Mouse (Mus musculus): ENCODE results near the gene Kpna7.
"Not testable (repeated sequence)": the region's sequence is repeated elsewhere in the genome, so short reads cannot be mapped to it uniquely, and the experiment has no call there.

Gene Kpna7

DNA sequence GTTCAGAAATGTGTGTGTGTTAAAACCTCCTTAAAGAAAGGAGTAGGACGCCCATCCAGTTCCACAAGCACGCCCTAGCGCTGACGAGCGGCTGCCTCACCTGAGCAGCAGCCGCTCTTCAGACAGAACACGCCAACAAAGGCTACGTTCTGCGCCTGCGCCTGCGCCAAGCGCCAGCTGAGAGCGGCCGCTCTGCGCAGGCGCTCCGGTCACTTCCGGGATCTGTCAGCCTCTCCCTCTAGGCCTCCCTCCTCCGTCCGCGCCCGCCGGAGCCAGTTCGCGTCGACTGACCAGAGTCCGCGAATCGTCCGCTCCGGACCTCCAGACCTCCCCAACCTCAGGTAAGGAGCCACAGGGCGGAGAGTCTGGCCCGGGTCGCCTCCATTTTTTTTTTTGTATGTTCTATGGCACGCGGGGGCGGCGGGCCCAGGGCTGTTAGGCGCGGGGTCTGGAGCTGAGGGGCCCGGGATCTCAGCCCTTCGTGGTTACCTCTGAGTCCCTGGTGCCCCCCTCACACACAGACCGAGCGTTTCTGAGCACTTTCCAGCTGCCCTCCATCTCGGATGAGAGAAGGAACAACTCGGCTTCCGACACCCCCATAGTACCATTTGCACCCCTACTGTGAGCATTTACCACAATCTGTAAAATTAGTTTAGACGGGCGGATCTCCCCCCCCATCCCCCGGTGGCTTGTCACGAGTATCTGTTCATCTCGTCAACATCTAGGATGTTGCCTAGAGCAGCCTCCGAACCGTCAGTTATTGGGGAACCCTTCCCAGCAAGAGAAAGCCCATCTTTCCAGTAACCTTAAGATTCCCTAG, at the start of gene Kpna7, which contains the start of gene Arpc1a:
Gene Kpna7, minus strand, starts transcription at position 399 of the 820 bp plus-strand sequence.
Gene Arpc1a, plus strand, starts transcription at position 199 of the 820 bp plus-strand sequence.
- peak; percentile 92 for DNase-seq (ENCODE audit: low read depth, low spot score)

DNA sequence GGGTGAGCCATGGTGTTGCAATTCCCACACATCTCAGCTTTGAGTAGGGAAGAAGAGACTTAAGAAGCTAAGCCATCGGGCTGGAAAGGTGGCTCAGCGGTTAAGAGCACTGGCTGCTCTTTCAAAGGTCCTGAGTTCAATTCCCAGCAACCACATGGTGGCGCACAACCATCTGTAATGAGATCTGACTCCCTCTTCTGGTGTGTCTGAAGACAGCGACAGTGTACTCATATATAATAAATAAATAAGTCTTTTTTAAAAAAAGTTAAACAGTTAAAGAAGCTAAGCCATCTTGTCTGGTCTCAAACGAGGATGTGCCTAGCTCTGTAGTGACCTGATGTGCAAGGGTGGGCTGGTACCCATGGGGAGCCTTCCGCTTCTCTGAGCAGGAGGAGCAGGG, 49.4 kb upstream of the Kpna7 start:
- DNase-seq (ENCODE audit: low read depth, low spot score), result not testable (repeated sequence)

DNA sequence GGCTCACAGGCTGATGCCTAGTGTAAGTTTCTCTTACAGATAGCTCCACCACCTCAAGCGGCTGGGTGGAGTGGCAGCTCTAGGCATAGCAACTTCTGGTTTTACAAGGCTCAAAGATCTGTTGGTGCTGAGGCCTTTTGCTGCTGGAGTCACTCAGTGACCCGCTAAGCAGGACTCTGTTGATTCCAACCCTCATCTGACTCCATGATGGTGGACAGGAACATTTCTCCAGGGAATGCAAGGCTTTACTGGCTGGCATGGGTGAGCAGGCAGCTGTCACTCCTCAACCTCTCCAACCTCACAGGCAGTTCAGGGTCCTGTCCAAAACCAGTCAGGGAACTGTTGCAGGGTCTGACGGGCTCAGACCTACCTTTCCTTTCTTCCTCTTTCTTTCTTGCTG, 47.2 kb upstream of the Kpna7 start:
- DNase-seq (ENCODE audit: low read depth, low spot score), result no peak

DNA sequence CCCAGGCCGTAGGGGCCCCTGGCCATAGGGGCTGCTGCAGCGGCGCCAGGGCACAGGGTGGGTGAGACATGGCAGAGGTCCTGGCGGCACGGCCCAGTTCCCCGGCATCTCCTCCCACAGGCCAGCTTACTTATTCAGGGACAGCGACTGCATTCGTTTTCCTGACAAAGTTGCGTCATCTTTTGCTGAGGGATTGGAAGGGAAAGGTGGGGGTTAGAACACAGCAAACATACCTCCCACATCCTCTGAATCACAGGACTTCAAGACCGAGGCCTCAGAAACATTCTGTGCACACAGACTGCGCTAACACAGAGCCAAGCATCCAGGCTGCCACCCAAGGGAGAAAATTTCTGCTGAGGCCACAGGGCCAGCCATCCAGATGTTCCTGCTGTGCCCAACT, 46.4 kb upstream of the Kpna7 start:
- DNase-seq (ENCODE audit: low read depth, low spot score), result no peak

DNA sequence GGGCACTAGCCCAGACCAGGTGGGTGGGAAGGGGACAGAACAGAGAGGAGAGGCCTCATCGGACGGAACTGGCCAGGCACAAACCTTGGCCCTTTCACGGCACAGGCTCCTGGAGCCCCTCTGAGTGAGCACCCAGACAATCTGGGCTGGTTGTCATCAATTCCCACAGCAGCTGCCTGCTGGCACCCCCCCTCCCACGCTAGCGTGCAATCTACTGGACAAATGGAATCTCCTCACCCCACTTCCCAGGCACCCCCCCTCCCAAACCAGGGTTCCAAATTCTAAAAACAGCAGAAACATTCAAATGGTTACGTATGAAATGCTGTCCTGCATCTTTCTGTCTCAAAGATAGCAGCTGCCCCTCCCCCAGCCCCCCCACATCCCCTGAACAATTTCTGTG, 45.9 kb upstream of the Kpna7 start:
- DNase-seq (ENCODE audit: low read depth, low spot score), result not testable (repeated sequence)

DNA sequence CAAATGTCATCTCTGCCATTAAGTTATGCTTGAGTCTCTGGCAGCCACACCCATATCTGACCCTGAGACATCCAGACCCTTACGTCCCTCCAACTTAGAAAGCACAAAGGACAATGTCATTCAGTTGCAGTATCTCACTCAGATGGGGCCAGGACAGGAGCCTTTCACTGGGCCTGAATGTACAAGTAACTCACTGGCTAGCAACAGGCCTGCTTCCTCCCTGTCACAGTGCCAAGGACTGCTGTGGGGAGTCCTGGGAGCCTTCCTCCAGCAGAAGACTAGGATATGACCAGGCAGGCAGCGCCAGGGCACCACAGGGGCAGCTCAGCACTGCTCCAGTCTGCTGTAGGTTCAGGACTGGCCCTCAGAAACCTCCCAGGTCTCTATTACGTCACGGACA, 45.3 kb upstream of the Kpna7 start:
- DNase-seq (ENCODE audit: low read depth, low spot score), result no peak

DNA sequence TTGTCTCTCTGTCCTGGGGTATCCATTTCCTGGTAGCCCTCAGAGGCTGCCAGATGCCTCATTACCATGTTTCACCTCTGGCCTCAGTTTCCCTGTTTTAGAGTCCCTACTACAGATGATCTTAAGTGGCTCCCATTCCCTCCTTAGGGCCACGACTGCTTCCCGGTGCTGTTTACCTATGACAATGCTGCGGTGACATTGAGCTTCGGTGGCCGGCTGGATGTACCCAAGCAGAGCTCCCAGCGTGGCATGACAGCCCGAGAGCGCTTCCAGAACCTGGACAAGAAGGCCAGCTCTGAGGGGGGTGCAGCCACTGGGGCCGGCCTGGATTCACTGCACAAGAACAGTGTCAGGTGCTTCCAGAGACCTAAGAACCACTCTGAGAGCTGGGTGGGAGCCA, 42.8 kb upstream of the Kpna7 start:
- no peak for DNase-seq (ENCODE audit: low read depth, low spot score)

DNA sequence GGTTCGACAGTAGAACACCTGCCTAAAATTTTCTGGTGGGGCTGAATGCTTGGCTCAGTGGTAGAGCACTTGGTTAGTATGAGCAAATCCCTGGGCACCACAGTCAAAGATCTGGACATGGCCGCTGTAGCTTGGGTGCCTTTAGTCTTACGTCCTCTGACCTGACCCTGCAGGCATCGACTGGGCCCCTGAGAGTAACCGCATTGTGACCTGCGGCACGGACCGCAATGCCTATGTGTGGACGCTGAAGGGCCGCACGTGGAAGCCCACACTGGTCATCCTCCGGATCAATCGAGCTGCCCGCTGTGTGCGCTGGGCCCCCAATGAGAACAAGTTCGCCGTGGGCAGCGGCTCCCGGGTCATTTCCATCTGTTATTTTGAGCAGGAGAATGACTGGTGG, 39.6 kb upstream of the Kpna7 start:
- no peak for DNase-seq (ENCODE audit: low read depth, low spot score)

DNA sequence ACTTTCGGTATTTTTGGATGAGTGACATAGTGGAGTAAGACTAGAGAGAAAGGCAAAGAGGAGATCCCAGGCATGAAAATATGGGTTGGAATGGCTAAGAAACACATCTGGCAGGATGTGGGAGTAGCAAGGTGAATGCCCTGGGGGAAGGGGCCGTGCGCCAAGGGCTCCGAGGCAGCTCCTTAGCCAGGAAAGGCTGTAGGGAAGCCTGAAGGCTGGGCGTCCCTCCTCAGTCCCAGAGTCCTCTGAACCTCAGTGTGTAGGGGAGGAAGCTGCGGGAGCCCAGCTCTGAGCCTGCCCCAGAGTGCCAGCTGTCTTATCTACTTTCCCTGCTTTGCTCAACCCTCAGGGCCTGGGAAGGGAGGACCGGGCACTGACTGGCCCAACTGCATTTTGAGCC, 37.1 kb upstream of the Kpna7 start:
- no peak for DNase-seq (ENCODE audit: low read depth, low spot score)

DNA sequence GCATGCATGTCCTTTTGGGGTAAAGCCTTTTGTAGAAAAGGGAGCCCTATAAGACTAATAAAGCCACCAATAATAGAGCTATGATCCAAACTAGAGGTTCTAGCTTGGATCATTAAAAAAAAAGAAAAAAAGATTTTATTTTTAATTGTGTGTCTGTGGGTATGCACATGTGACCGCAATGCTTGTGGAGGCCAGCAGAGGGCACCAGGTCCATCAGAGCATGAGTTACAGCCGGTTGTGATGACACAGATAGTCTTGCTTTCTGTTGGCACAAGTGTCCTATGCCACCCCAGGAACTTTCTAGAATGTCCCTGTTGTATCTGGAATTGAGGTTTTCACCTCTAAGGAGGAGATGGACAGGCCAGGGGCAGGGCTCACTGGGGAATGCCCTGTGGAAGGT, 35.6 kb upstream of the Kpna7 start:
- DNase-seq (ENCODE audit: low read depth, low spot score), result no peak

DNA sequence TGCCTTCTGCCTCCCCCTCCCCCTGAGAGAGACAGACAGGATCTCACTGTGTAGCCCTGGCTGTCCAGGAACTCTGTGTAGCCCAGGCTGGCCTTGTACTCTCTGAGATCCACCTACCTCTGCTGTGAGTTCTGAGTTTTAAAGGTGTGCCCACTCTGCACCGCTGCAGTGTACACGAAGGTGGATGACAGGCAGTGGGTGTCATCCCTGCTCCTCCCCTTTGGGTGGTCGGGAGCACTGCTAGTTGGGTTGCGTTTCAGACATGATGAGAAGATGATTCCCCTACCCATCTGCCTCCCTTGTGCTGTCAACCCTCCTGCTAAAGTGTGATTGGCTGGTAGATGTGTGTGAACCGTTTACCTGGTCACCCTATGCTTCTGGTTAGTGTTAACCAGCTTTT, 34.6 kb upstream of the Kpna7 start:
- no peak for DNase-seq (ENCODE audit: low read depth, low spot score)

DNA sequence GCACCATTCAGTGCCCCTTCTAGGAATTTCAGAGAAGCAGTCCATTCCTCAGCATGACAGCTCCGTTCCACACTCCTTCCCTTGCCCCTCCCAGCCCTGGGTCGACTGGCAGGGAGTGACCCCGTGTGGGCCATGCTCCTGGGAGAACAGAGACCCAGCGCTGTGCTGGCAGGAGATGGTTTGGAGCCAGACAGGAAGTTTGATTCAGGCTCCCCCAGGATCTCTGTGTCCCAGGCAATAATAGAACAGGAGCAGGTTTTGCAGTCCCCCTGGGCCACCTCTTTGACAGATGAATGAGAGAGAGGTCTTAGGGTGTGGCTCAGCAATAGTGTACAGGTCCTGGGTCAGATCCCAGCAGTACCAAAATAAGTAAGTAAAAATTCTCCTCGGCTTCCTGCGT, 34.2 kb upstream of the Kpna7 start:
- DNase-seq (ENCODE audit: low read depth, low spot score), result no peak

DNA sequence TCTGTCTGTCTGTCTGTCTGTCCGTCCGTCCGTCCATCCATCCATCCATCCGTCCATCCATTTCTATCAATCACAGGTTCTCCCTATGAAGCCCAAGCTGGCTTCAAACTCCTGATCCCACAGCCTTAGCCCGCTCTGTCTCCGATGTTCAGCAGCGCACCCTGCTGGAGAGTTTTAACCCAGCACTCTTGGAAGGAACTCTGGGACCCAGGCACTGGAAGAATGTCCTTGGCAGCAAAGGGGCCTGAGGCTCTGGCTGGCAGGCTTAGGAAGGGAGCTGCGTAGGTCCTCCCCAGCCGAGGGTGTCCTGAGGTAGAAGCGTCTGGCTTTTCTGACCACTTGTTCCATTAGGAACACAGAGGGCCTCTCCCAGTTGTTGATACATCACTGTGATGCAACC, 33.1 kb upstream of the Kpna7 start:
- peak; percentile 39 for DNase-seq (ENCODE audit: low read depth, low spot score)

DNA sequence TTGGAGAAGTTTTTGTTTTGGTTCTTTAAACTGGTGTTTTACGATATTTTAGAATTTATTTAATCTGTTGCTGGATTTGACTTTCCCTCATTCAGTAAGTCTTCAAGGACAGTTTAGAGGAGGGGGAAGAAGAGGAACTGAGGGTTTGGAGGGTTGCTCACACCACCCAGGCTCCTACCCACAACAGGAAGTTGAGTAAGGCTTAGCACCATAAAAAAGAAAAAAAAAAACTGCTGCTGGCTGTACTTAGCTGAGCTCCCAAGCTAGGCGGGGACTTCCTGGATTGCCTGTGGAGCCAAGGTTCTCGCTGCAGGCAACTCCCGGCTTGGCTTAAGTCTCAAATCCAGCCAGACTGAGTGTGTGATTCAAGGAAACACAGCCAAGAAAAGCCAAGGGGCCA, 32.5 kb upstream of the Kpna7 start:
- no peak for DNase-seq (ENCODE audit: low read depth, low spot score)

DNA sequence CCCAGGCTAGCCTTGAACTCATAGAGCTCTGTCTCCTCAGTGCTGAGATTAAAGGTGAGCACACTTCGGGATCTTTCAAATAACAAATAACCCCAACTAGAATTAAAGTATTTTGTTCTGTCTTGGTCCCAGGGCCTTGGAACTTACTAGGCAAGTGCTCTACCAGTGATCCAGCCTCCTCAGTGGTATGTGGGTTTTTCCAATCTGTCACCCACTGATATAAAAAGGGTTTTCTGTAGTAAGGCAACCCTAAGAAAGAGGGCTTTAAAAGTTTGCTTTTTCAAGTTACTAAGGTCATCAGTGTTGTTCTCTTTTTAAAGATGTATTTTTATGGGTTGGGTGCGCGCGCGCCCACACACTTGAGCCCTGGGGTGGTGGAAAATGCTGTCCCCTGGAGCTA, 31.9 kb upstream of the Kpna7 start:
- DNase-seq (ENCODE audit: low read depth, low spot score), result no peak

DNA sequence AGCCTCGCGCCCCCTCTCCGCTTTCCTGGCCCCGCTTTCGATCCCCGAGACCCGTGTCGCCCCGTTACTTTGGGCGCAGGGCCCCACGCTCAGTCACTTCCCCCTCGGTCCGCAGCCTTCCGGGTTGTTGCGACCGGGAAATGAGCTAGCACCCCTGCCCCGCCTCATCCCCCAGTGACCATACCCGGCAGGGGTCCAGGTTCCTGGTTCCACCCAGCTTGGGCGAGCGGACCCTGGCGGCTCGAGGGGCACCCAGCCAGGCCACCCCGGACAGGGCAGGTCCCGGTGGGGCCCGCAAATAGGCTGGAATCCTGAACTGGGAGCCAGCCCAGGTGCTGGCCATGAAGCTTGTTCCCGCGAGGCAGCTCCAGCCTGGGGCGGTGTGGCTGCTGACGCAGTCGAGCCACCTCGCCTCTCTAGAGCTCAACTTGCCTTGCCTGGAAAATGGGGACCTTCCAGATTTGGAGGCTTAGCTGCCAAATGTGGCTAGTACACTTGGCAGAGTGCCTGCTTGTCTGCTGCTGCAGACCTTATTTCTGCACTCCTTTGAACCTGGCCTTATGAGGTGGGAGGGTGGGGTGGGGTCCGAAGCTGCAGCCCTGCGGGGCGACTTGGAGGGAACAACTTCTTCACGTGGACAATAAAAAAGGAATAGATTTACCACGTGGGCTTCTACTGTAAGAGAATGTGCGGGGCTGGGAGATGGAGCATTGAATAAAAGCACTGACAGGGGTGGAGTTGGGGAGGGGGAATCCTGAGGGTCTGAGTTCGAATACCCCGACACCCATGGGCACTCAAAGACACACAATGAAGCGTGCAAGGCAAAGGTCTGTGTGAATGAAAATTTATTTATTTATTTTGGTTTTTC, 31.0 kb upstream of the Kpna7 start:
- no peak for DNase-seq (ENCODE audit: low read depth, low spot score)

DNA sequence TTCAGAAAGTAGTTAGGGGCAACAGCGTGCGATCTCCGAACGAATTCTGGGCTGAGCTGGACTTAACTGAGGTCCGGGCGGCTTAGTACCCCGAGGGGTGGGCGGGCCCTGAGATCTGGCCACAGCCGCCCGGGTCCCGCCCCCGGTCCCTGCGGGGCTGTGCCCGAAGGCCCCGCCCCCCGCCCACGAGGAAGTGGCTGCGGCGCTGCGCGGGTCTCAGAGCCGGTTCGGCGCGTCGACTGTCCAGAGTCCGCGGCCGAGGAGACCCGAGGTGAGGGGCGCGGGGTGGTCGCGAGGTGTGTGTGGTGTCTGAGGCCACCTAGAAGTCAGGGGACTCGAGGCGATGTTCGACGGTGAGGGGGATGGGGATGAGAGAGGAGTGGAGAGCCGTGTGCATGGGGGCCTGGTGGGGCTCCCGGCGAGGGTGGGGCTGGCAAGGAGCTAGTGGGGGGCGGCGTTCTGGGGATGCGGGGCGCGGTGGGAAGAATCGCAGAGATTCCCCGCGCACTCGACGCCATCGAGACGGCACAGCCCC, 30.3 kb upstream of the Kpna7 start, which contains the start of gene Arpc1b:
Gene Arpc1b, plus strand, starts transcription at position 145 of the 535 bp plus-strand sequence.
- peak; percentile 38 for DNase-seq (ENCODE audit: low read depth, low spot score)

DNA sequence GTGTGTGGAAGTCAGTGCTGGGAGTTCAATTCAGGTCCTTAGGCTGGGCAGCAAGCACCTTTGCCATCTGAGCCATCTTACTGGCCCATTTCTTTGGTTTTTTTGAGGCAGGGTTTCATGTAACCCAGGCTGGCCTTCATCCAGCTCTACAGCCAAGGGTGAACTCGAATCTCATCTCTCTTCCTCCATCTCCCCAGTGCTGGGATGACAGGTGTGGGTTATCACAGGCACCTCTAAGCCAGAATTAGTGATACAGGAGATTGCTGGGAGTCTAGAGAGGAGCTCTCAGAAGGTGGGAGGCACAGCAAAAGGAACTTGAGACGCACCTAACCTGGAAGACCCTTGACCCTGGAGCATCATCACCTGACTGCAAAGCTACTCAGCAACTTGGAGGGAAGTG, 29.6 kb upstream of the Kpna7 start:
- DNase-seq (ENCODE audit: low read depth, low spot score), result no peak

DNA sequence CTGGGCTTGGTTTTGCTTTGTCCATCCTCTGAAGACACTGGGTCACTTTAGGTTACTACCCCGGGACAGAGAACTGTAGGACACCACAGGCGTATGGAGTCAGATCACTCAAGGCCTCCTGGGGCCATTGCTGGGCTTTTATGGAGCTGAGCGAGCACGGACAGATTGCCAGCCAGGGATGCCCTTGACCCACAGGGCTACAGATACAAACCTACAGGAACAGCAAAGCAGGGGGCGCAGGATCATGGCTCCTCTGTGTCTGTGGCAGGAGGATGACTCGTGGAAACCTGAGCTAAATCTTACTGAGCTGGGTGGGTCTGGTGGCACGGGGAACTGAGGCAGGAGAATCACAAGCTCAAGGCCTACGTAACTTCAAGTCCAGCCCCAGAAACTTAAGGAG, 28.7 kb upstream of the Kpna7 start:
- DNase-seq (ENCODE audit: low read depth, low spot score), result no peak

DNA sequence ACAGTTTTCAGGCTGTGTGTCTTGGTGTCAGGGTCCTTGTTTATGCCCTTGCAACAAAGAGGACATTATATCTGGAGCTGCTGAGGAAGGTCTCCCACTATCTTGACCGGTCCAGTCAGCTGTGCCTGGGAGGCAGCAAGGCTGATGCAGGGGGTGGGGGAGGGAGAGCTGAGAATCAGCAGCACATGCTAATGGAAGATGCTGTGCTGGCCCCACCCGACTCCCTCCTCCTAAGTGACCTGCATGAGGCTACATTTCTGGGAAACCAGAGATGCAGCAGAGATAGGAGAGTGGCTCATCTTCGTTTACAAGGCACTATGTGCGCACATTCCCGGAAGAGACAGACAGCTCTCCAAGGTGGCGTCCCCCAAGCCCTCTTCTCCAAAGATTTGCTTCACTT, 26.6 kb upstream of the Kpna7 start:
- DNase-seq (ENCODE audit: low read depth, low spot score), result no peak

DNA sequence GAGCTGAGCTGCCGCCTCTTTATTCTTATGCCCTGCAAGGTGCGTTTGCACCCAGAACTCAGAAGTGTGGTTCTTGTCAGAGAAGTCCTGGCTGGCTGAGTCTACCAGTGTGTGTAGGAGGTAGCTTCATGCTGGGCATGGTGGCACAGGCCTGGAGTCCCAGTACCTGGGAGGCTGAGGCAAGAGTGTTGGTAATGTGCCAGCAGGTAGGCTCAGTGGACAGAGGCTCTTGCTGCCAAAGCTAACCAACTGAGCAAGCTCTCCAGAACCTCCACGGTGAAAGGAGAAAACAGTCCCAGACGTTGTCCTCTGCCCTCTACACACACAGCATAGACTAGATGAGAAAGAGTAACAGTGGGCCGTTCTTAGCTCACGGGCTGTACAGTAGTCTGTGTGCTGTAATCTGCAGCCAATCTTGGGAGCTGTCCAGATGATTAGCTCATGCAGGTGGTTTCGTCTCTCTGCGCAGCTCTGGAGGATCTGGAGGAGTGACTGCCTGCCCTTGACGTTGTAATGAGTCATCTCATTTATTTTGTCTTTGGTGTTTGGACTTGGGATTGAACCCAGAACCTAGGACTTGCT, 22.0 kb upstream of the Kpna7 start:
- DNase-seq (ENCODE audit: low read depth, low spot score), result no peak

DNA sequence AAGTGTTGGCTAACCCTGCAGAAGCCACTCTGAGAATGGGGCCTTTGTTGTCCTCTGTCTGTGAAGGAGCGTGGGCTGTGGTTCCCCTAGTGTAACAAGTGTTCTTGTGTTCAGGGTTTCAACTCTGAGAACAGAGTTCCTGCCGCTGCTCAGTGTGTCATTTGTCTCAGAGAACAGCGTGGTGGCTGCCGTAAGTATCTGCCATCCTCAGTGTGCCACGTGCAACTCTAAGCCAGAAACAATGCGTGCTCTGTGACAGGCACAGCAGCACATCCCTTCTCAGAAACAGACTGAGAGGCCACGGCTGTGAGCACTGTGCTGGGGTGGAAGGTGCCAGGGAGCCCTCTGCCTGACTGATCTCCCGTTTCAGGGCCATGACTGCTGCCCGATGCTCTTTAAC, 20.5 kb upstream of the Kpna7 start:
- DNase-seq (ENCODE audit: low read depth, low spot score), result no peak

Data from embryo, embryonic 11.5 days (tissue).